10 mouse cellular contexts compared by ENCODE assay signal in the genomic region with DNA sequence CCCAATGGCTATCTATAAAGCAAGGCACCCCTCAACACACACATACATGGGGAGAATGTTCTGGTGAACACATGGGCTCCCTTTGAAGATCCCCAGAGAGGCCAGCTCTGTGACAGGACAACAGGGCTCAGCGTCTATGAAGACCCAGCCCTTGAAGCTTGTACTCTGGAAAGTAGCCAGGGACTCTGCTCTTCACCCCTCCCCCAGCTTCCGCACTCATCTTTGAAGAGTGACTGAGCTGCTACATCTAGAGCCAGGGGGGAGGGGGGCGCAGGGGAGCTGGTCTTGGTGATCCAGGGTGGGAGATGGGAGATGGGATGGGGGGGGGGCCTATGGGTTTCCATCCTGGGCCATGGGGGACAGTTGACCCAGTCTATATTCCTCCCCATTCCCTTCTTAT. TPM values are rescaled to one million over a fixed set of nuclear protein-coding genes. Genes with fewer than 3 reads are reported as not detected.
"Had no signal": no experiment of that assay in that cellular context is flagged by ENCODE, and none has a peak within 500 bp of the region (broad histone marks: within the 10 kb centered on the region; RNA-seq: fewer than 3 reads in every experiment).

No protein-coding gene starts in this region.

- H3K9me3 ChIP-seq: intestine, embryonic 15.5 days; kidney, embryonic 15.5 days; limb, embryonic 12.5 days; liver, embryonic 13.5 days had no signal

- ATAC-seq: intestine, embryonic 15.5 days; liver, postnatal 0 days had no signal

- H3K4me3 ChIP-seq: intestine, embryonic 15.5 days; kidney, embryonic 15.5 days; layer of hippocampus, adult 2 months; limb, embryonic 12.5 days; liver, embryonic 13.5 days had no signal

- H3K4me2 ChIP-seq: intestine, embryonic 15.5 days; kidney, embryonic 15.5 days; limb, embryonic 12.5 days; liver, embryonic 13.5 days had no signal

- H3K4me1 ChIP-seq: liver, embryonic 13.5 days had no signal

- H3K36me3 ChIP-seq: intestine, embryonic 15.5 days; kidney, embryonic 15.5 days; limb, embryonic 12.5 days; liver, embryonic 13.5 days had no signal

- DNase-seq: kidney, adult 18-20 months; liver; liver, embryonic 13.5 days; liver, postnatal 0 days; thymus, postnatal 4 days had no signal

- H3K9ac ChIP-seq: intestine, embryonic 15.5 days; kidney, embryonic 15.5 days; limb, embryonic 12.5 days; liver, embryonic 13.5 days; liver, postnatal 0 days had no signal

- H3K27ac ChIP-seq: intestine, embryonic 15.5 days; kidney, embryonic 15.5 days; layer of hippocampus, adult 2 months; limb, embryonic 12.5 days; liver, embryonic 13.5 days; stomach, postnatal 0 days had no signal

RNA-seq across cellular contexts. Expression of a gene that starts 33.1 kb away (rescaled TPM):
- polyA plus RNA-seq: liver, embryonic 13.5 days; liver, postnatal 0 days had no signal
